In the genomic region with DNA sequence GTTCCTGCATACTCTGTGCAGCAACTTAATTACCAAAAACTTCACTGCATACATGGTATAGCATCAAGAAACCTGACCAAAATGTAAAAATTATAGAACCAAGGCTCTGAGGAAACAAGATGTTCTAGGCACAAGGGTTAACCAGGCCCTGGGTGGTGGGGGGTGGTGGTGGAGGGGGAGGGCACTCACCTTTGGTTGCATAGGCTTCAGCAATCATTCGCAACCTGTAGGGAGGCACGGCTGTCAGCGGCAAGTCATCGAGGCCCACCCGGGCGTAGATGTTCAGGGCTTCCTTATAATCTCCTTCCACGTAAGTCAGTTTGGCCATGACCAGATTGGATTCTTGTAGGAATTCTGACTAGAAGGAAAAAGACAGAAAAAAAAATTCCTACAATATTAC, we compare ENCODE assay signal across 25 mouse cellular contexts. TPM values are rescaled to one million over a fixed set of nuclear protein-coding genes. Genes with fewer than 3 reads are reported as not detected.
DNase-seq lines count a peak whose midpoint lies in the region; ATAC-seq and TF ChIP-seq lines count a peak whose summit lies in the region.
"Had no signal": no experiment of that assay in that cellular context is flagged by ENCODE, and none has a peak within 500 bp of the region (broad histone marks: within the 10 kb centered on the region; RNA-seq: fewer than 3 reads in every experiment).

No protein-coding gene starts in this region.

- peak; percentile 54 for DNase-seq in heart, adult 11 months
- DNase-seq in heart, postnatal 10 days: no peak
- DNase-seq in kidney, postnatal 36 days: no peak
- DNase-seq in left cerebral cortex, adult 2 months (ENCODE audit: extremely low spot score in 1 of 2, low spot score in 2 of 2): no peak
- no peak for DNase-seq in left cerebral cortex, adult 8-10 months (ENCODE audit: low spot score in 2 of 2)
- DNase-seq: adrenal gland, postnatal 10 days; adrenal gland, postnatal 36 days; B cell, adult 2 months; cerebellum, adult 18-20 months; cerebellum, adult 9-10 months; cerebellum, postnatal 14 days; gastrocnemius, postnatal 14 days; heart, adult 2 months had no signal

- intact Hi-C loops in heart, postnatal 10 days (cut with DNase I): no loop called here
- intact Hi-C loops in left cerebral cortex, adult 2 months (cut with DNase I): no loop called here

- H3K27ac ChIP-seq in kidney, embryonic 15.5 days: no peak overlapping the region
- peak overlapping the region; percentile 92; the same call in 1 of the 2 replicates for H3K27ac ChIP-seq in left cerebral cortex, adult 2 months
- H3K27ac ChIP-seq: forebrain, embryonic 10.5 days; forebrain, embryonic 13.5 days; heart, adult 2 months; heart, embryonic 10.5 days; heart, embryonic 13.5 days; hindbrain, embryonic 12.5 days had no signal

- no peak overlapping the region for H3K4me2 ChIP-seq in kidney, embryonic 15.5 days
- H3K4me2 ChIP-seq: forebrain, embryonic 13.5 days; heart, embryonic 13.5 days; hindbrain, embryonic 12.5 days had no signal

- 70% methylated on average over 7 of the region's 7 CpGs for WGBS in kidney, embryonic 15.5 days

- no peak for TF ChIP-seq CTCF in left cerebral cortex, adult 2 months (IDR thresholded peaks at IDR 0.05)

- H3K4me1 ChIP-seq in kidney, embryonic 15.5 days: no peaks in the 10 kb centered on the region
- H3K4me1 ChIP-seq: forebrain, embryonic 10.5 days; forebrain, embryonic 13.5 days; heart, embryonic 10.5 days; heart, embryonic 13.5 days; hindbrain, embryonic 12.5 days had no signal

- peaks cover 76% of the 10 kb centered on the region for H3K36me3 ChIP-seq in kidney, embryonic 15.5 days

- no peak overlapping the region for H3K4me3 ChIP-seq in kidney, embryonic 15.5 days (replicated peaks)
- no peak overlapping the region for H3K4me3 ChIP-seq in left cerebral cortex, adult 2 months
- H3K4me3 ChIP-seq: forebrain, embryonic 10.5 days; forebrain, embryonic 13.5 days; heart, adult 2 months; heart, embryonic 10.5 days; heart, embryonic 13.5 days; hindbrain, embryonic 12.5 days had no signal

- peak; percentile 60; the same call in 1 of the 2 replicates for ATAC-seq in kidney, embryonic 15.5 days (replicated peaks; ENCODE audit: low FRiP score)
- ATAC-seq: forebrain, embryonic 13.5 days; forebrain, embryonic 16.5 days; hindbrain, embryonic 16.5 days; inflammation-experienced regulatory T-cells, adult 6 months; Patski had no signal

- H3K9ac ChIP-seq in kidney, embryonic 15.5 days: no peak overlapping the region
- H3K9ac ChIP-seq: forebrain, embryonic 13.5 days; heart, embryonic 13.5 days; hindbrain, embryonic 12.5 days had no signal

- no peaks in the 10 kb centered on the region for H3K27me3 ChIP-seq in kidney, embryonic 15.5 days
- H3K27me3 ChIP-seq: CH12.LX; forebrain, embryonic 13.5 days; heart, embryonic 13.5 days; hindbrain, embryonic 12.5 days; Patski had no signal

- H3K9me3 ChIP-seq in kidney, embryonic 15.5 days (replicated peaks): no peaks in the 10 kb centered on the region
- H3K9me3 ChIP-seq: forebrain, embryonic 10.5 days; forebrain, embryonic 13.5 days; G1E; heart, embryonic 10.5 days; heart, embryonic 13.5 days; hindbrain, embryonic 12.5 days had no signal

RNA-seq across cellular contexts. Expression of a gene that starts 25.5 kb away (rescaled TPM):
- 10 to 100 TPM; 70.5 to 78.3 TPM for total RNA-seq in heart, postnatal 10 days (2021)
- 4.2 and 4.3 TPM in 2 replicates for polyA plus RNA-seq in kidney, embryonic 15.5 days (2015; fragmentation: Nextera tagmentation; extraction: Ambion mirVana)
- 100 to 1,000 TPM; 242 to 253 TPM for total RNA-seq in left cerebral cortex, adult 2 months (2021)
- 100 to 1,000 TPM; 197 to 225 (median 213) TPM for total RNA-seq in left cerebral cortex, adult 8-10 months (2022)
